Mouse (Mus musculus) heart, adult 18-20 months (tissue): ENCODE data around the gene Ugt2a1. TPM values are rescaled to one million over a fixed set of nuclear protein-coding genes. Genes with fewer than 3 reads are reported as not detected.

ENCODE experiments used
- total RNA-seq, 2 experiments: library from RNA; stranded (reverse); gene quantifications; 2 replicates each; pipeline ENCODE4 v1.2.3; 2021

The Ugt2a1 gene
- total RNA-seq, 2 experiments from 2014 or later = not detected

Other genes starting within 250 kb of the Ugt2a1 start
- gene Ugt2b37, start 236.1 kb downstream of the Ugt2a1 start, total RNA-seq = not detected
- not detected for gene Ugt2a3, start 153.7 kb downstream of the Ugt2a1 start, total RNA-seq
- gene Ugt2b38, start 66.7 kb downstream of the Ugt2a1 start, total RNA-seq = not detected
- not detected for gene Ugt2a2, start 8.6 kb downstream of the Ugt2a1 start, total RNA-seq
- gene Gm43638, start 4.1 kb downstream of the Ugt2a1 start, total RNA-seq = not detected
- gene Sult1b1, start 47.3 kb upstream of the Ugt2a1 start, total RNA-seq = not detected
- gene Sult1d1, start 78.2 kb upstream of the Ugt2a1 start, total RNA-seq = under 1 TPM in 1 of 2 experiments, not detected in 1; 0.67 TPM
- gene Sult1e1, start 100.7 kb upstream of the Ugt2a1 start, total RNA-seq = under 1 TPM in 1 of 2 experiments, not detected in 1; 0.57 TPM
- gene Csn1s1, start 175.3 kb upstream of the Ugt2a1 start, total RNA-seq = not detected
- not detected for gene Csn2, start 208.8 kb upstream of the Ugt2a1 start, total RNA-seq